Mouse (Mus musculus): ENCODE measurements around the gene 1700057G04Rik. TPM values are rescaled to one million over a fixed set of nuclear protein-coding genes. Genes with fewer than 3 reads are reported as not detected.

The 1700057G04Rik gene
- polyA plus RNA-seq, 1 experiment from 2014 or later, result not detected

DNA sequence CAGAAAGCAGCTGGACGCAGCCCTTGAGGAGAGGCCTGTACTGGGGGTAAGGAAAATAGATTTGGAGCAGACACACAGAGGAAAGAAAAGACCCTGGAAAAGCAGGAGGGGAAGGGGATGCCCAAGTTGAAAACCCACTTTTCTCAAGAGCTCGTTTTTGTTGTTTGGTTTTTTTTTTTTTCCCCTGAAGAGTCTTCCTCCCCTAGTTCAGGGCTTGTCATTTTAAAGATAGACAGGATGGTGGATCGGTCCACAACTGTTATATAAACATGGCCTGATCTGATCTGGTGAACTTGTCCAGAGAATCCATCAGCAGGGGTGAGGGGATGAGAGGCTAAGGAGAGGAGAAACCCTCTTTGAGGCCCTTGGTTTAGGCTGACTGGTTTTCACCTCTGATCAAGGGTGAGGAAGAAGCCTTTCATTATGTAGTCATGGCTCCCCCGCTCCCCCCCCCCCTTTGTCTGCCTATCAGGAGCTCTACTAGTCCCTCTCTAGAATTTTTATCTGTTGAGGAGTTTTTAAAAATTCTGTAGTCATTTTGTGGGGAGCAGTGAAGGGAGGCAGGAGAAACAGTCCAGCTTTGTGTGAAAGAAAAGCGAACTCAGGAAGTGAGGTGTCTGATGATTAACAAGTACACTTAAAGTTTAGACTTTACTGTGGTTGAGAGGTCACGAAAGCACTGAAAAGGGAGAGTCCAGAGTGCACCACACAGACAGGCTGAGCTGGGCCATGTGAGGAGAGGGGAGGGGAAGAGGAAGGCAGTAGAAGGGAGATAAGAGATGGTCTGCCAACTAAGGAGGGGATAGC is 35.0 kb upstream of the 1700057G04Rik start:
- Histone ChIP-seq H3K9me3 (ENCODE audit: control insufficient read depth, low read length) (no peaks in the 10 kb centered on the region), H3K9ac (replicated peaks; ENCODE audit: low read depth, low read length) (no peak overlapping the region)
- 81% methylated on average over 6 of the region's 6 CpGs for WGBS

DNA sequence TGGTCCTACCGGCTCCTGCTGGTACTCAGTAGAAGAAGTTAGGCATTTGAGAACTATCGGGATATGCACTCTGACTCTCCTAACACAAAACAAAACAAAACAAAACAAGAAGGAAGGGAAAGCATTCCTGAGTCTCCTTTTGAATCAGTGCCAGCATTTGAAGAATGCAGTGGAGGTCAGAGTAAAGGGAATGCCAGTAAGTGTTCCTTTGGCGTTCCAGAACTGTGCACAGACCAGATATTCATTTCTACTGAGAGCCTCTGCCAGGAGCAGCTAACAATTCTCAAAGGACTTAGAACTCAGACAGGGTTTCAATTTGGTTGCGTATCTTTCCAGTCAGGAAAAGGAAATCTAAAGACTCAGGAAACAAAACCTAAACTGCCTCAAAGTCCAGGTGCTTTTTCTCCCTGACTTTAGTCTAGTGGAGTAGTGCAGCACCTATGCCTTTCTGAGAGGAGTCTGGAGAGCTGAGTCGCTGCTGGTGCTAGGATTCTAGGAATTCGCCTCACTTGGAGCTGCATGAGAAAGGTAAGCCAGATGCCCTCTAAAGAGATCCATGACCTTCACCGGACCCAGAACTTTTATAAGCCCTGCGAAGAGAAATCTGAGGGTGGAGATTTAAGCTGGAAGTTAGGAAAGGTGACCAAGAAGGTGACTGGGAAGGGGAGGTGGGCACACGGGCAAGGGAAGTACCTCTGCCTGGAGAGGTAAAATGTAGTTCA is 33.5 kb upstream of the 1700057G04Rik start, which contains the start of gene Plscr2:
TSS of gene Plscr2 (plus strand) at position 117 of the 722 bp plus-strand sequence.
- Histone ChIP-seq H3K27me3 (replicated peaks; ENCODE audit: control insufficient read depth, insufficient read depth, low read length) (no peaks in the 10 kb centered on the region), H3K4me3 (replicated peaks; ENCODE audit: low read length) (no peak within 1 kb of the TSS), H3K9me3 (ENCODE audit: control insufficient read depth, low read length) (no peaks in the 10 kb centered on the region), H3K4me1 (replicated peaks; ENCODE audit: control insufficient read depth, insufficient read depth, low read length) (no peaks in the 10 kb centered on the region), H3K36me3 (ENCODE audit: control insufficient read depth, insufficient read depth) (no peaks in the 10 kb centered on the region), H3K4me2 (ENCODE audit: low read length) (no peak within 1 kb of the TSS), H3K27ac (ENCODE audit: low read length) (no peak within 1 kb of the TSS), H3K9ac (replicated peaks; ENCODE audit: low read depth, low read length) (no peak within 1 kb of the TSS)
- ATAC-seq, result no peak
- WGBS, result 70% methylated on average over 9 of the region's 9 CpGs

More for the DNA sequence above, 35.0 kb upstream of the 1700057G04Rik start:
- H3K4me2 ChIP-seq (ENCODE audit: low read length), result no peak overlapping the region
- no peaks in the 10 kb centered on the region for H3K27me3 ChIP-seq (replicated peaks; ENCODE audit: control insufficient read depth, insufficient read depth, low read length)
- H3K36me3 ChIP-seq (ENCODE audit: control insufficient read depth, insufficient read depth), result no peaks in the 10 kb centered on the region
- H3K27ac ChIP-seq (ENCODE audit: low read length), result no peak overlapping the region
- no peaks in the 10 kb centered on the region for H3K4me1 ChIP-seq (replicated peaks; ENCODE audit: control insufficient read depth, insufficient read depth, low read length)
- ATAC-seq, result no peak
- H3K4me3 ChIP-seq (replicated peaks; ENCODE audit: low read length), result no peak overlapping the region

DNA sequence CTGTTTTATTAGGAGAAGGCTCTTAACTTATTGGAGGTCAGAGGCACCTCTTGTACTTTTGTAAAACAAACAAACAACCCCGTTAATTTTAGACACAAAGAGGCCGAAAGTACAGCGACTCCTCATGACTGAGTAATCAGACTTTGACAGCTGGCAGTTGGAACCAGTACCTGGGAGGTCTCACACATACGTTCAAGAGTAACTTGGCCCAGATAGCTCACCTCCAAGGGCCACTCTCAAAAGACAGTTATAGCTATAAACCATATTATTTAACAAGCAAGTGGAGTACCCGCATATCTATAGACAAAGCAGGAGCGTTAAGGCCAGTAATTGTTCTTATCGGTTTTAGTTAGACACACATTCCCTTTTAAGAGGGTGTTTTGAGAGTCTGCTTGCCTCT is 32.8 kb upstream of the 1700057G04Rik start:
- Histone ChIP-seq H3K36me3 (ENCODE audit: control insufficient read depth, insufficient read depth) (no peaks in the 10 kb centered on the region), H3K27ac (ENCODE audit: low read length) (no peak overlapping the region), H3K27me3 (replicated peaks; ENCODE audit: control insufficient read depth, insufficient read depth, low read length) (no peaks in the 10 kb centered on the region), H3K9me3 (ENCODE audit: control insufficient read depth, low read length) (no peaks in the 10 kb centered on the region), H3K9ac (replicated peaks; ENCODE audit: low read depth, low read length) (no peak overlapping the region), H3K4me2 (ENCODE audit: low read length) (no peak overlapping the region), H3K4me1 (replicated peaks; ENCODE audit: control insufficient read depth, insufficient read depth, low read length) (no peaks in the 10 kb centered on the region), H3K4me3 (replicated peaks; ENCODE audit: low read length) (no peak overlapping the region)
- 71% methylated on average over 7 of the region's 7 CpGs for WGBS
- ATAC-seq, result no peak

DNA sequence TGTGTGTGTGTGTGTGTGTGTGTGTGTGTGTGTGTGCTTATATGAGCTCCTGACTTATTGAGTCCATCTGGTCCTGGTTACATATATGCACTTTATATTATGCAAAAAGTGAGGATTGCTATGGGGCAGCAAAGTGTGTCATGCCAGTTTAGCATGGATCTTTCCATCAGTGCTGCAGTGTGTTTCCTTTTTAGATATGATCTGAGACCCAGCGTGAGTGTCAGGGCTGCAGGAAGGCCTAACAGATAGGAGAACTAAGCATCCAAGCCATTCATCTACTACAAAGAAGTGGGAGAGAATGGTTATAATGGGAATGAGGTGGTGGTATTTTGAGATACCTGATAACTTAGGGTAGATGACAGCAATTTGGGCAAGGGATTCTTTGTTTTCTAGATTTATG is 29.1 kb upstream of the 1700057G04Rik start:
- no peaks in the 10 kb centered on the region for H3K27me3 ChIP-seq (replicated peaks; ENCODE audit: control insufficient read depth, insufficient read depth, low read length)
- H3K27ac ChIP-seq (ENCODE audit: low read length), result no peak overlapping the region
- H3K9me3 ChIP-seq (ENCODE audit: control insufficient read depth, low read length), result no peaks in the 10 kb centered on the region
- no peak overlapping the region for H3K9ac ChIP-seq (replicated peaks; ENCODE audit: low read depth, low read length)
- ATAC-seq, result no peak
- H3K4me2 ChIP-seq (ENCODE audit: low read length), result no peak overlapping the region
- whole genome bisulfite sequencing, result 93% methylated on average over 1 of the region's 1 CpGs
- no peaks in the 10 kb centered on the region for H3K4me1 ChIP-seq (replicated peaks; ENCODE audit: control insufficient read depth, insufficient read depth, low read length)
- no peaks in the 10 kb centered on the region for H3K36me3 ChIP-seq (ENCODE audit: control insufficient read depth, insufficient read depth)
- no peak overlapping the region for H3K4me3 ChIP-seq (replicated peaks; ENCODE audit: low read length)

DNA sequence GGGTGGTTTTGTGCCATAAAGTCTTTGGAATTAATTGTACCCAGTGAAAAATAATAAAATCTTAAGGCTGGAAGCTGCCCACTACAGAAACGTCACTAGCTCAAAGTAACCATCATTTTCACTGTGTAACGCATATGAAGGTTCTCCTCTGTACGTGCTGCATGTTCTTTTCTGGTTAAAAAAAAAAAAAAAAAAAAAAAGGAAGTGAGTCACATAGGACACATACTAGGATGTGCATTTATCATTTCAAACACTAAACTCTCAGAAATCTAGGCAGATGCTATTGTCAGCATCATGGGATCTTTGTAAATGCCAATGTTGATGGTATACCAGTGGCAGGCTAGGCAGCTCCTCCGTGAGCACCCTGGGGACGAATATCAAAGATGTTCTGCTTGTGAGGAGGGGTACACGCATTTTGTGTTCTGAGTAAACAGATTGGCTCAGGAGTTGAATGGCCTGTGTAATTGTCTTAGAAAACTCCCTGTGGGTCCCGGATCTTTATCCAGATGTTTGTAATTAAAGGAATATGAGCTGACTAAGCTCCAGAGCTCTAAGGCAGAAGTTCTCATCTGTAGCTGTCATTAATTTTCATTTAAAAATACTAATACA is 26.5 kb upstream of the 1700057G04Rik start:
- H3K4me1 ChIP-seq (replicated peaks; ENCODE audit: control insufficient read depth, insufficient read depth, low read length), result no peaks in the 10 kb centered on the region
- no peaks in the 10 kb centered on the region for H3K9me3 ChIP-seq (ENCODE audit: control insufficient read depth, low read length)
- H3K4me2 ChIP-seq (ENCODE audit: low read length), result no peak overlapping the region
- H3K4me3 ChIP-seq (replicated peaks; ENCODE audit: low read length), result no peak overlapping the region
- no peaks in the 10 kb centered on the region for H3K27me3 ChIP-seq (replicated peaks; ENCODE audit: control insufficient read depth, insufficient read depth, low read length)
- H3K36me3 ChIP-seq (ENCODE audit: control insufficient read depth, insufficient read depth), result no peaks in the 10 kb centered on the region
- H3K27ac ChIP-seq (ENCODE audit: low read length), result no peak overlapping the region
- no peak for ATAC-seq
- WGBS, result 43% methylated on average over 7 of the region's 7 CpGs
- no peak overlapping the region for H3K9ac ChIP-seq (replicated peaks; ENCODE audit: low read depth, low read length)

DNA sequence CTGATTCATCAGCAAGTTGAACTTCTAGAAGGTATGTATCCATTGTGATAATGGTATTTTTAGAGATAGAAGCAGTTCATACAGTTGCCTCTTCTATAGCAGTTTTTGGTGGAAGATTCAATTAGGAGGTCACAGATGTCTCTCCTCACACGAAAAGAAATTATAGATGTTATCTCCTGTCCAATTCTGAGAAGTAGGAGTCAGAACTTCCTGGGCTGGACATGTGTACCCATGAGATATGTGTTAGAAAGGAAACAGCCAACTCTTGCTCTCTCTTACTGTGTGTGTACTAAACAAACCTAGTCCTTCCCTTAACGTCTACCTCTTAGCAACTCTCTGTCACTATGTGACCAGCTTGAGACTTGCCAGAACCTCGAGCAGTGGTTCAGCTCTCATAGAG is 19.5 kb upstream of the 1700057G04Rik start:
- no peaks in the 10 kb centered on the region for H3K36me3 ChIP-seq (ENCODE audit: control insufficient read depth, insufficient read depth)
- ATAC-seq, result no peak
- WGBS, result 82% methylated on average over 3 of the region's 3 CpGs

DNA sequence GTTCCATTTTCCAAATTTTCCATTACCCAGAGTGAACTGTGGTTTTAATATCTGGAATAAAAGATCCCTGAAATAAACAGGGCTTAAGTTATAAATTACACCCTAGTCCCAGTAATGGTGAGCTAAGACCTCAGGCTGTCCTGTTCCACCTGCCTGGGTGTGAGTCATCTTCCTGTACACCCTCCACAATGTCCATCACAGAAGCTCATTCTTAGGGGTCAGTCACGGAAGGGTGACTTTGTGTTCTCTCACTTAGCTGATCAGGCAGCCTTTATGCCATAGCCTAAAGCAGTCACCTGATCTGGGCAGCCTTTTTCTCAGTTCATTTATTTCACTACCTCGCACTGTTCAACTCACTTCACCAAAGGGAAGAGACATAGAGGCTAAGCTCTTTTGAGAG is 17.0 kb upstream of the 1700057G04Rik start:
- Histone ChIP-seq H3K4me2 (ENCODE audit: low read length) (no peak overlapping the region), H3K9ac (replicated peaks; ENCODE audit: low read depth, low read length) (no peak overlapping the region), H3K27ac (ENCODE audit: low read length) (no peak overlapping the region), H3K4me1 (replicated peaks; ENCODE audit: control insufficient read depth, insufficient read depth, low read length) (no peaks in the 10 kb centered on the region), H3K4me3 (replicated peaks; ENCODE audit: low read length) (no peak overlapping the region), H3K9me3 (ENCODE audit: control insufficient read depth, low read length) (no peaks in the 10 kb centered on the region), H3K27me3 (replicated peaks; ENCODE audit: control insufficient read depth, insufficient read depth, low read length) (no peaks in the 10 kb centered on the region), H3K36me3 (ENCODE audit: control insufficient read depth, insufficient read depth) (no peaks in the 10 kb centered on the region)
- ATAC-seq, result no peak
- WGBS, result 63% methylated on average over 2 of the region's 2 CpGs

More for the DNA sequence above, 19.5 kb upstream of the 1700057G04Rik start:
- H3K27me3 ChIP-seq (replicated peaks; ENCODE audit: control insufficient read depth, insufficient read depth, low read length), result no peaks in the 10 kb centered on the region
- no peaks in the 10 kb centered on the region for H3K9me3 ChIP-seq (ENCODE audit: control insufficient read depth, low read length)
- H3K27ac ChIP-seq (ENCODE audit: low read length), result no peak overlapping the region
- no peak overlapping the region for H3K9ac ChIP-seq (replicated peaks; ENCODE audit: low read depth, low read length)
- H3K4me2 ChIP-seq (ENCODE audit: low read length), result no peak overlapping the region
- H3K4me1 ChIP-seq (replicated peaks; ENCODE audit: control insufficient read depth, insufficient read depth, low read length), result no peaks in the 10 kb centered on the region
- H3K4me3 ChIP-seq (replicated peaks; ENCODE audit: low read length), result no peak overlapping the region

DNA sequence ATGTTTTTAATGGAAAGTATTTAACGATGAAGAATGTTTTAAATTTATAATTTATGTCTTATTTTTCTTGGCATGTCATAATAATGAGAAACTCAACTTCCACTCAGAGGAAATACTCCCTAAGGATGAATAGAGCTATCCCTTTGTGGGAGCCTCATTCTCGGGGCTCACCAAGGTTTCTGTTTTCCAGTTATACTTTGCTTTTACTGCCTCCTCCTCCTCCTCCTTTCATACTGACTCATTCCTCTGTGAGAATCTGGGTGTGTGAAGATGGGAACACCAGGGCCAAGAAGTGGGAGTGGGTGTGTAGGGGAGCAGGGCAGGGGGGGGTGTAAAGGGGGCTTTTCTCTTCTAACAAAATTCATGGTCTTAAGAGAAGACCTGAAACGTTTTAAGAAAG is 16.3 kb upstream of the 1700057G04Rik start:
- Histone ChIP-seq H3K27ac (ENCODE audit: low read length) (no peak overlapping the region), H3K9me3 (ENCODE audit: control insufficient read depth, low read length) (no peaks in the 10 kb centered on the region), H3K9ac (replicated peaks; ENCODE audit: low read depth, low read length) (no peak overlapping the region), H3K27me3 (replicated peaks; ENCODE audit: control insufficient read depth, insufficient read depth, low read length) (no peaks in the 10 kb centered on the region), H3K4me1 (replicated peaks; ENCODE audit: control insufficient read depth, insufficient read depth, low read length) (no peaks in the 10 kb centered on the region), H3K4me3 (replicated peaks; ENCODE audit: low read length) (no peak overlapping the region), H3K36me3 (ENCODE audit: control insufficient read depth, insufficient read depth) (no peaks in the 10 kb centered on the region), H3K4me2 (ENCODE audit: low read length) (no peak overlapping the region)
- ATAC-seq, result no peak
- WGBS, result 72% methylated on average over 3 of the region's 3 CpGs

Measured in forebrain, embryonic 16.5 days (tissue).